Mouse (Mus musculus): Measurements from ENCODE around the gene Plekhs1. TPM values are rescaled to one million over a fixed set of nuclear protein-coding genes. Genes with fewer than 3 reads are reported as not detected.
A peak's percentile ranks its signal among the peaks of the same experiment; 100 is the strongest.

Gene Plekhs1
- total and polyA plus RNA-seq, 3 experiments, result 0.84 to 0.85 TPM; not detected in 1

DNA sequence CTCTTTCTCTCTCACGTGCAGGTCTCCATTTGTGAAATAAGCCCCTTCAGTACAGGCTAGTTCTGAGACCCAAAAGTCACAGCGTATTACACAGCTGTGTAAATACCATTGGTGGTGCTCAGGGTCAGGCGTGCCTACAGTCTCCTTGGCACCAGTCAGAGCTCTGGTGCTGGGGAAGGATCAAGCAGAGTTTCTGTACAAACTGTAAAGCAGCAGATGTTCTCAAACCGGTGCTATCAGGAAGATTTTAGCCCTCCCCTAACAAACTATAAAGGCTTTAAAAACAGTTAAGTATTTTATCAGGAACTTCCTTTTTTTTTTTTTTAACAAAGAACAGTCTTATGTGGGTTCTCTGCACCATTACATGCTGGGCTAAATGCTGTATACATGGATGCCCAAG, 1.3 kb downstream of the Plekhs1 start (continued):
- TF ChIP-seq MYB (IDR thresholded peaks at IDR 0.05; ENCODE audit: low read depth, low read length) (peak; percentile 90), SIN3A (IDR thresholded peaks at IDR 0.05; ENCODE audit: low read length) (peak; percentile 90), ZKSCAN1 (IDR thresholded peaks at IDR 0.05; ENCODE audit: low read depth, low read length) (no peak; the same call in 1 of the 2 replicates), MAFK (IDR thresholded peaks at IDR 0.05; ENCODE audit: borderline replicate concordance, low read depth, low read length) (no peak), ETS1 (IDR thresholded peaks at IDR 0.05; ENCODE audit: low read depth, low read length) (peak; percentile 92), UBTF (IDR thresholded peaks at IDR 0.05; ENCODE audit: borderline replicate concordance, insufficient read depth, low read depth, low read length) (0 out of 2 replicates have a peak, but pooled peaks have one; percentile 4), CHD2 (IDR thresholded peaks at IDR 0.05; ENCODE audit: low read length) (no peak), GATA1 (IDR thresholded peaks at IDR 0.05; ENCODE audit: low read depth, low read length) (peak; percentile 92), E2F4 (IDR thresholded peaks at IDR 0.05; ENCODE audit: borderline replicate concordance, low read depth, low read length) (no peak)

DNA sequence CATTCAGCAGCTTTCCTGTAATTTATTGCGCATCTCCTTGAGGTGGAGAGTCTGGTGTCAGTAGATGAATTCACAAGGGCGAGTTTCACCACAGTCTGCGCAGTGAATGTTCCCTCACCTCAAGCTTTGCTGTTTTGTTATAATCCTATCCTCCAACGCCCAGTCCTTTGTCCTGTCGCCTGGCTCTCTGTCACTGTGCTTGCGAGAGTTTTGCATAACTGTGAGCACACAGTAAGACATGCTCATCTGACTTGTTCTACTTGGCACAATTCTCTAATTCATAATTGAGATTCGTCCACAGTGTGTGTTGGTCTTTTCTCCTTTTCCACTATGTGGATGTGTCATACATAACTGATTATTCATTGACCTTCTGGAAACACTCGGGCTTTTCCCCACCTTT, 5.0 kb downstream of the Plekhs1 start:
- TF ChIP-seq CHD1 (IDR thresholded peaks at IDR 0.05; ENCODE audit: low read depth, low read length) (no peak), NRF1 (IDR thresholded peaks at IDR 0.05; ENCODE audit: insufficient read depth, low read depth, low read length, poor library complexity, severe bottlenecking) (no peak), ELF1 (IDR thresholded peaks at IDR 0.05; ENCODE audit: low read depth, low read length) (no peak)
- H3K9me3 ChIP-seq (replicated peaks; ENCODE audit: insufficient read depth, low read length), result no peaks in the 10 kb centered on the region
- no peaks in the 10 kb centered on the region for H3K27me3 ChIP-seq (ENCODE audit: control insufficient read depth in 1 of 2, insufficient read depth in 2 of 2, low read length in 2 of 2)
- H3K4me1 ChIP-seq (ENCODE audit: control insufficient read depth in 1 of 2, insufficient read depth in 2 of 2, low read length in 2 of 2), result peaks cover 10 to 26% of the 10 kb centered on the region in 2 experiments
- H3K9ac ChIP-seq (ENCODE audit: control insufficient read depth, low read depth, low read length, poor library complexity, severe bottlenecking), result no peak overlapping the region
- peaks cover 0 to 14% of the 10 kb centered on the region in 2 experiments; a peak in 2 of 4 replicates for H3K36me3 ChIP-seq (ENCODE audit: control insufficient read depth in 1 of 2, insufficient read depth in 2 of 2, low read length in 2 of 2)
- H3K79me2 ChIP-seq (ENCODE audit: control insufficient read depth, insufficient read depth, low read length, poor library complexity), result no peaks in the 10 kb centered on the region
- no peak for DNase-seq (ENCODE audit: low read depth, low spot score)
- H3K4me3 ChIP-seq (ENCODE audit: control insufficient read depth in 1 of 2, insufficient read depth in 1 of 2, low read depth in 2 of 2, low read length in 2 of 2), result no peak overlapping the region
- no peak overlapping the region for H3K27ac ChIP-seq (ENCODE audit: control insufficient read depth, low read depth, low read length)

GRCm38 (mm10) chr19:56470286-56471020, 9.0 kb downstream of the Plekhs1 start:
- no peaks in the 10 kb centered on the region for H3K27me3 ChIP-seq (ENCODE audit: control insufficient read depth in 1 of 2, insufficient read depth in 2 of 2, low read length in 2 of 2)
- TF ChIP-seq NRF1 (IDR thresholded peaks at IDR 0.05; ENCODE audit: insufficient read depth, low read depth, low read length, poor library complexity, severe bottlenecking) (no peak), CTCF (IDR thresholded peaks at IDR 0.05 in 2 of 3, conservative IDR thresholded peaks at IDR 0.05 in 1 of 3; ENCODE audit: control insufficient read depth in 1 of 3, insufficient read depth in 1 of 3, low read depth in 2 of 3, low read length in 3 of 3, poor library complexity in 1 of 3, severe bottlenecking in 1 of 3) (no peak), MYC (IDR thresholded peaks at IDR 0.05; ENCODE audit: low read depth, low read length) (no peak), TBP (IDR thresholded peaks at IDR 0.05; ENCODE audit: low read depth, low read length) (no peak)
- H3K9ac ChIP-seq (ENCODE audit: control insufficient read depth, low read depth, low read length, poor library complexity, severe bottlenecking), result no peak overlapping the region

More at GRCm38 (mm10) chr19:56470286-56471020, 9.0 kb downstream of the Plekhs1 start:
- Histone ChIP-seq H3K9me3 (replicated peaks; ENCODE audit: insufficient read depth, low read length) (no peaks in the 10 kb centered on the region), H3K36me3 (ENCODE audit: control insufficient read depth in 1 of 2, insufficient read depth in 2 of 2, low read length in 2 of 2) (peaks cover 0 to 3% of the 10 kb centered on the region in 2 experiments; a peak in 1 of 4 replicates), H3K79me2 (ENCODE audit: control insufficient read depth, insufficient read depth, low read length, poor library complexity) (no peaks in the 10 kb centered on the region), H3K4me1 (ENCODE audit: control insufficient read depth in 1 of 2, insufficient read depth in 2 of 2, low read length in 2 of 2) (peaks cover 0 to 7% of the 10 kb centered on the region in 2 experiments; a peak in 2 of 4 replicates), H3K27ac (ENCODE audit: control insufficient read depth, low read depth, low read length) (no peak overlapping the region), H3K4me3 (ENCODE audit: control insufficient read depth in 1 of 2, insufficient read depth in 1 of 2, low read depth in 2 of 2, low read length in 2 of 2) (no peak overlapping the region)
- no peak for DNase-seq (ENCODE audit: low read depth, low spot score)
